Mouse (Mus musculus): ENCODE data around the gene Mrps18a.
A peak's percentile ranks its signal among the peaks of the same experiment; 100 is the strongest.

The Mrps18a gene

DNA sequence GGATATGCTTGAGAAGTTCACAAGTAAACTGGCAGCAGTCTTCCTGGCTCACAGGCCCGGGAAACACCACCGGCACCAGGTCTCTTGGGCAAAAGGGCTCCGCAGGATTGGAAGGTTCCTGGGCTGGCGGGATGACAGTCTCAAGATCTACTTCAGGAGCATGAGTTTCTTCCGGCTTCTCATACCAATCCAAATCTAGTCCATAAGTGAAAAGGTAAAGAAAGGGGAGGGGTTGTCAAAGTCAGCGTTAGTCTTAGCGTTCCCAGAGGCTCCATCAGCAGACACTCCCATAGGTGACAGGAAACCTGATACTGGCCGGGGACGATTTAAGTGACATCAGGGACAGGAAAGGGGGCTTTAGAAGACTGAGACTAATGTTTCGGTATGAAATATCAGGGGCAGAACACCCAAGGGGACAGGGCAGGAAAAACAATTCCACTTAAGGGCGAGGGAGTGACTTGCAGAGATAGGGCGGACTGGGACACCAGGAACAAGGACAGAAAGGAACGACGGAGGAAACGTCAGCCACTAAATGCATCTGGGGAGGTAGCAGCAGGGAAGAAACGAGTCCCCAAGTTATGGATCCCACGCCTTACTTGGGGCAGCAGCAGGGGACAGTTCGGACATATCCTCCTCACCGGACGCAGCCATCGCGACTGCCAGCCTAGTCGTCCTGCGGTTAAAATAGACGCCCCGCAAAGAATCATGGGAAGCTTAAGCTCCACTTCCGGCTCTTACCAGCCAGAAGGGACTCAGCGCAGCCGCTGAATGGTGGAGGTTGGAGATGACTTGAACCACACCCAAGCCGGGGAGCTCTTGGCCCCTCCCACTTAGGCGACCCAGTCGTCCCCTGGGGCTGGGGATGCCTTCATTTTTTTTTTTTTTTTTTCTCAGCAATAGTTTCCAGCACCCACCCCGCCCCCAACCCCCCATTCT lies 42.3 kb downstream of the Mrps18a start, which contains the start of gene Mad2l1bp:
TSS of gene Mad2l1bp (minus strand) at position 707 of the 936 bp plus-strand sequence.
- peak; percentile 88 to 94 for DNase-seq

DNA sequence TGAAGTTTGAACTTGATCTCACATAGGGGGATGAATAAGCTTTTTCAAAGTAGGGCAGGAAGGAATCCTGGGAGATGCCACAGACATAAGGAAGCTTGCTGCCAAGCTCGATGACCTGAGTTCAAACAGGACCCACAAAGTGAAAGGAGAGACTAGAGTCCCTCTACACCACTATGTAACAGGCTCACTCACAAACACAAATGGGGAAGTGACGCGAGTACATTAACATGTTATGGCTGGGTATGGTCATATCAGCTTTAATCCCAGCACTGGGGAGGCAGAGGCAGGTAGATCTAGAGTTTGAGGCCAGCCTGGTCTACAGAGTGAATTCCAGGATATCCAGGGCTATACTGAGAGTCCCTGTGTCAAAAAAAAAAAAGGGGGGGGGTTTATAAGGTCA lies 43.5 kb downstream of the Mrps18a start:
- no peak for DNase-seq

DNA sequence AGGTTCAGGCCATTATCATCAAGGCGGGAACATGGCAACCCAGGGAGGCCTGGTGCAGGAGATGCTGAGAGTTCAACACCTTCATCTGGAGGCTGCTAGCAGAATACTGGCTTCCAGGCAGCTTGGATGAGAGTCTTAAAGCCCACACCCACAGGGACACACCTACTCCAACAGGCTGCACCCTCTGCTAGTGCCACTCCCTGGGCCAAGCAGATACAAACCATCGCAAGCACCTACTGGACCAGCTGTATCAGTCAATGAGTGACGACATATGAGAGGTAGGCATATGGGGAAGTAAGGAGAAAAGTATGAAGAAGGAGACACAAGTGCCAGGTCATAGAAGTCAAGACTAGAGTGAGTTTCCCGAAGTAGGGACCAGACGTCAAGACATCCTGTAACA lies 45.9 kb downstream of the Mrps18a start:
- DNase-seq = no peak

DNA sequence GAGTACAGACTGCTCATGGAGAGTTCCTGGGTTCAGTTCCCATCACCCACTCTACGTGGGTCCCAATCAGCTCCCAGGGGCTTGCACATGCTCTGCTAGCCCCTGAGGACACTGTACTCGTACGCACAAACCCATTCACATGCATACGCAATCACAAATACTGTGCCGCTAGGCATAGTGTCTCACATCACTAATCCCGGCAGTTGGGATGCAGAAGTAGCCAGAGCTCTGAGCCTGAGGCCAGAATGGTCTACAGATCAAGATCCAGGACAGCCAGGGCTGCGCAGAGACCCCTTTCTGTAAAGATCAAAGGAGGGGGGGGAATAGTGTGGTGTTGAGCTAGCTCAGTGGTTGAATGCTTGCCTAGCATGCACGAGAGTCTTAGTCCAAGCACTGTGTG lies 46.3 kb downstream of the Mrps18a start:
- DNase-seq = no peak

DNA sequence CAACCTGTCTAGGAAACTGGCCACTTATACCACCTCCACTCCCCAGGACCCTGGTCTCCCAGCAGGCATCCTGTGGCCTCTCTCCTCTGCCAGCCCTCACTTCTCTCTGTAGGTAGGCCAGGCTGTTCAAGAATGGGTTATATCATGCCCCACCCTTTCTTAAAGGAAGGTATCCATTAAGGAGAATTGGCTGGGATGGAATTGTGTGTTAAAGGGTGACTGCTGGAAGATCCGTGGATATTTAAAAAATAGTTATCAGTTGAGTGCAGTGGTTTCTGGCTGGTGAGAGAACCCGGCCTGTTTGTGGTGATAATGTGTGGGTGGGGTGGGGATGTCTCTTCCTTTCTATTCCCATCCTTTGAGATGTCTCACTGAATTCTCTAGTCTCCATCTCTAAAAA lies 48.5 kb downstream of the Mrps18a start:
- no peak for DNase-seq

DNA sequence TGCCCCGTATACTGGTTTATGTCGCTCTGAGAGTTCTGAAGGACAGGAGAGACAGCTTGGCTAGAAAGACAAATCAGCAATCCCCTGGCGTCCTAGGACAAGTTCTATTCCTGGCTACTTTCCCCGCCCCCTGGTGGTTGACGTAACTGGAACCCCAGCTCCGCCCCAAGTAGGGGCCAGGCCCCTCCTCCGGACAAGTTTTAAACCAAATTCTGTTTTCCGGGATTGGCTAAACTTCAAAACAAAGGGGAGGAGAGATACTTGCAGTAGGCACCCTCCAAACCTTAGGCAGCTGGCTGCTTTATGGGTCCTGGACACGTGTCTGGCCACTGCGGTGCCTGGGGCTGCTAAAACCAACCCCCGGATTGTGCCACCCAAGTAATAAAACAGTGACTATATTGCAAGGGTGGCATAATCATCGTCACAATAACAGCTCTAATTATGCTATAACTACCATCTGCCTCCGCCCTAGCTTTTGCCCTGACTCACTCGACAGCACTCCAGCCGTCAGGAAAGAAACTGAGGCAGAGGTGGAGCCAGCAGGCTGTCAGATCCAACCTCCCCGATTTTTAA lies 49.4 kb downstream of the Mrps18a start:
- DNase-seq = peak; percentile 95 to 96

DNA sequence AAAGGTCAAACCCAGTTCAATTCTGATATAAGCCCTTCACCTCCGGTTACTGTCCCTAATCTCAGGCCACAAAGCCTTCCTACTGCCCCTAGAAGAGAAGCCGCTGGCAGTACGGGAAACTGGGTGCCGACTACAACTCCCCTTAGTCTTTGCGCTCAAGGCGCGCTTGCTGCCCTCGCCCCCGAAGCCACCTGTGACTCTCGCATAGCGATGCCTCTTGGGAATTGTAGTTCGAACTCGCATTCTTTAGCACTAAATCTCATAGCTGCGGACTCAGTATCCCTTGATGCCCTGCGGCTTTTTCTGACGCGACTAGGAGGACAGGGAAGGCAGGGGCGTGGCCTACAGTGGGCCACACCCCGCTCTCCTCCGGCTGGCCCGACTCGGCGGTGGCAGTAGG lies 49.9 kb downstream of the Mrps18a start, which contains the start of gene Gtpbp2:
TSS of gene Gtpbp2 (plus strand) at position 347 of the 400 bp plus-strand sequence.
- peak; percentile 94 to 96 for DNase-seq

DNA sequence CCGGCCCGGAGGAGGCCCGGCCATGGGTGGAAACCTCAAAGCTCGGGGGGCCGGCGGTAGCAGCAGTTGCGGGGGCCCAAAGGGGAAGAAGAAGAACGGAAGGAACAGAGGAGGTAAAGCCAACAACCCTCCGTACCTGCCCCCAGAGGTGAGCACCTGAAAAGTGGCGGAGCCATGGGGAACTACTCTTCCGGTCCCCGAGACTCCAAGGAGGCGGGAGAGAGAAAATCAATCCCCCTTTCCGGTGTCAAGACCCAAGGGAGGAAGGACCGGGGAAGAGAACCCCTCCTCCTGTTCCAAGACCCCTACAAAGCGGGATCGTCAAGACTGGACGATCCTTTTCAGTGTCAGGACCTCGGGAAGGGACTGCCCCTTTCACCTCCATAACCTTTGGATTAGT lies 50.4 kb downstream of the Mrps18a start:
- no peak for DNase-seq

DNA sequence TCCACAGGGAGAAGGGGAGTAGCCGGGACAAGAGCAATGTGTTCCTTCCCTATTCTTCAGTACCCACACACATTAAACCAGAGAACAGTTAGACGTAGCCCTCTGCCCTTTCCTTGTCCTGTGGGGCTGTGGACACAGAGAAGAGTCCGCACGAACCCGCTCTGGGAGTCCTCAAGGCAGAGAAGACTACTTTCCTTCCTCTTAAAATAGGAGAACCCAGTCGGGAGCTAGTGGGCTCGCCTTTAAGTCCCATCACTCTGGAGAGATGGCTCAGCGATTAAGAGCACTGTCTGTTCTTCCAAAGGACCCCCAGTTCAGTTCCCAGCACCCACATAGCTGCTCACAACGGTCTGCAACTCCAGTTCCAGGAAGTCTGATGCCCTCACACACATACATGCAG lies 50.9 kb downstream of the Mrps18a start:
- DNase-seq = no peak

DNA sequence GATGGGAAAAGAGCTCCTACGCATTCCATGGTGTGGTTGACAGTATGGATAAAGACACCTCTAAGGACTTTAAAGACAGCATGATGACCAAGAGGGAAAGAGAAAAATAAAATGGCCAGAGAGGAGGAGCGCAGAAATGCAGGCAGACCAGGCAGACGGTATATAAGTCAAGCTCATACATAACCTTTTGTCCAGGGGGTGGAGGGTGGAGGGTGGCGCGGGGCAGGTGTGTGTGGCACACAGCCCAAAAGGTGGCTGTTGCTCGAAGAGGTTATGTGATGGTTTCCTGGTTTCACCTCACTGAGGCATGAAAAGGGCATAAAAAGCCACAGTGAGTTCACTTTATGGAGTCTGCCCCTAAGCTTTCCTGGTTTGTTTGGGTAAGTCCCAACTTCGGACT lies 51.8 kb downstream of the Mrps18a start:
- peak in 1 of 2 experiments; percentile 25 for DNase-seq

DNA sequence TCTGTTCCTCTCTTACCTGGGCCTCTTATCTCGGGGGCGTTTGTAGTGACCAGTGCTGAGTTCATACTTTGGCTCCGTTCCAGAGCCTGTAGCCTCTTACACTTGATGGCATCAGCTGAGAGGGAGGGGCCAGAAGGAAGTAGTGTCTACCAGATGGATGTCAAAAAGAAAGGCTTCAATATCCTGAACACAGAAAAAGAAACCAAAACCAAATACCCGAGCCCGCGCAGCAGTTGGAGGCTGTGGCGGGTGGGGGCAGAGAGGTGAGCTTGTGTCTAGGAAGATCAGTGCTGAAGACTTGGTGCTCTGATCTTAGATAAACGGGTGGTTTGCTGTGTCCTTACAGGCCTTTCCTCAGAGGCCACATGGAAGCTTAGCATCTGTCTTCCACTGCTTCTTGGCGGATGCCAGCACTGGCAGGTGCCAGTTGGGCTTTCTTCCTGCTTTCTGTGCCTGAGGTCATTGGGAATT lies 52.2 kb downstream of the Mrps18a start:
- peak in 1 of 2 experiments; percentile 53 for DNase-seq

DNA sequence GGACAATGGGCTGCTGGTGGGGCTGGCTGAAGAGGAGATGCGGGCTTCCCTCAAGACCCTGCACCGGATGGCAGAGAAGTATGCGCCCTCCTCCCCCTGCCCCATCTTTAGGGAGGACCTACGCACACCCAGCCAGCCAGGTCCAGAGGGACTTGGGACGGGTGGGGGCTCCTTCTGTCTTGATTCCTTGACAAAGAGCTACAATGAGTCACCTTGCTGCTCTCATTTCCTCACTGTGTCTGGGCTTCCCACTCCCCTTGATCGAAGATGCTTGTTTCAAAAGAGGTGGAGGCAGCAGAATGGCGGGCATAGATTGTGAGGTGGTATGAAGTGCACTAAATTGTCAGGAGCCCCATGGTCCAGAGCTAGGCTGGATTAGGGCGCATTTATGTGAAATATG lies 53.5 kb downstream of the Mrps18a start:
- no peak for DNase-seq

DNA sequence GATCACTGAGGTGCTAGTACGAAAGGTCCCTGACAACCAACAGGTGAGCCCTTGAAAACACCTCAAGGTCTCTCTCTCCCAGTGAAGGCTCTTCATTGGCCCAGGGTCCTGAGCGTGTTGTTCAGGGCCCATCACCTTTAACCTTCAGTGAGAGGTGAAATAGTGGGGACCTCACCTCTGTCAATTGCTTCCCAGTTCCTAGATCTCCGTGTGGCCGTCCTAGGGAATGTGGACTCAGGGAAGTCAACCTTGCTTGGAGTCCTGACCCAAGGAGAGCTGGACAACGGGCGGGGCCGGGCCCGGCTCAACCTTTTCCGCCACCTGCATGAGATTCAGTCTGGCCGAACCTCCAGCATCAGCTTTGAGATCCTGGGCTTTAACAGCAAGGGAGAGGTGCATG lies 54.0 kb downstream of the Mrps18a start:
- no peak for DNase-seq

DNA sequence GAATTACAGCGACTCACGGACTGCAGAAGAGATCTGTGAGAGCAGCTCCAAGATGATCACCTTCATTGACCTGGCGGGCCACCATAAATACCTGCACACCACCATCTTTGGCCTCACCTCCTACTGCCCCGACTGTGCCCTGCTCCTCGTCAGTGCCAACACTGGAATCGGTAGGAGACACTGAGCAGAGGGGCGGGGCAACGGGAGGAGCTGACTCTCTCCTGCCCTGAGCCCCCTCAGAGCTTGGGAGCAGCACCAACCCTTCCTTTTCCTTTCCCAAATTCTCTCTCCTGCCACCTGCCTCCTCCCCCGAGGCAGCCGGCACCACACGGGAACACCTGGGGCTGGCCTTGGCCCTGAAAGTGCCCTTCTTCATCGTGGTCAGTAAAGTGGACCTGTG lies 54.7 kb downstream of the Mrps18a start:
- DNase-seq = no peak

DNA sequence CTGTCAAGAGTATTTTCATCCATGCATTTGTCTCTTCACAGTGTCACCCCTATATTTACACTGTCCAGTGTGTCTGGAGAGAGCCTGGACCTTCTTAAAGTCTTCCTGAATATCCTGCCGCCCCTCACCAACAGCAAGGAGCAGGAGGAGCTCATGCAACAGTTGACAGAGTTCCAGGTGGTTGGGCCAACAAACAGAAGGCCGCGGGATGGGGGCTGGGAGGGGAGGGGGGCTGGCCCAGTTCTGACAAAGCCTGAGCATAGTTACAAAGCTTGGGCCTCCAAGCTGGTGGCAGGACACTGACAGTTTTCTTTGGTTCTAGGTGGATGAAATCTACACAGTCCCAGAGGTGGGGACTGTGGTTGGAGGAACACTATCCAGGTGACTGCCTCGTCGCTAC lies 55.5 kb downstream of the Mrps18a start:
- DNase-seq = no peak

DNA sequence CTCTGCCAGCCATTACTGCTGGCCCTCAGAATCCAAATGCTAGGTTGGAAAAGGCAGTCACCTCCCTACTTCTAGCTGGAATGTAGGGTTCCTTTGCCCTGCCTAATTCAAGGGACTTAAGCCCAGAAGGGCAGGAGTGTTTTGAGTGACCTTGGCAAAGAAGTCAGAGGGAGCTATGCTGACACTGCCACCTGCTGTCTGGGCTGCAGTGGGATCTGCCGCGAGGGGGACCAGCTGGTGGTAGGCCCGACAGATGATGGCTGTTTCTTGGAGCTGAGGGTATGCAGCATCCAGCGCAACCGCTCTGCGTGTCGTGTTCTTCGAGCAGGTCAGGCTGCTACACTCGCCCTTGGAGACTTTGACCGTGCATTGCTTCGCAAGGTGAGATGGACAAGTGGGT lies 56.2 kb downstream of the Mrps18a start:
- peak in 1 of 2 experiments; percentile 47 for DNase-seq

DNA sequence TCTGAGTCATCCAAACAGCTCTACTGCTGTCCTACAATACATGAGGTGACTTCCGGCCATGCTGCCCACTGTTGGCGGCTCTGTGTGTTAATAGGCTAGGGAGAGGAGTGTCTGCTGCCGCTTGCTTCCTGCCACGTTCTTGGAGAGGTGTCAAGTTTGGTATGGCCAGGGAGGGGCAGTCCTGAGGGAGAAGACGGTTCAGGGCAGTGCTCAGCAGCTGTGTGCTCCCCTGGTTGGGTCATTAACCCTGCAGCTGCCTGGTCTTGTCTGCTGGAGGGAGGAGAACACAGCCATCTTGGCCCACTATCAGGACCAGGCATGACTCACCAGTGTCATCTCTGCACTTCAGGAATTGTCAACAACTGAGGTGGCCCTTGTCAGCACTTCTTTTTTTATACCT lies 57.5 kb downstream of the Mrps18a start:
- DNase-seq = peak in 1 of 2 experiments; percentile 24

DNA sequence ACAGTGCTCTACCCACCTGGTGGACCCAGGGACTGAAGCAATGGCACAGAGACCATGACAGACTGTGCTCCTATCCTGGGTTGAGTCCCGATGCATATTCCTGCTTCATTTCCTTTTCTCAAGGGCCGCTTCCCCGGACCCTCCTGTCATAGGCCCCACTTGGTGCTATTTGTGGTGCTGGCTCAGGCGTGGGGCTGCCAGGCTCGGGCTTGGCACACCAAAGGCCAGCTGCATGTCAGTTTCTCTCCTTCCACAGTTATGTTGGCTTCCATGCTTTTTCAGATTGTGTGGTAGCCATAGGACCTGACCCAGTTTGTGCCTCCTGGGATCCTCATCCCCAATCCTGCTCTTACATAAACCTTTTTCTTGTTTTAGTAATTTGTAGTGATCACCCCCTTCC lies 58.0 kb downstream of the Mrps18a start:
- no peak for DNase-seq

DNA sequence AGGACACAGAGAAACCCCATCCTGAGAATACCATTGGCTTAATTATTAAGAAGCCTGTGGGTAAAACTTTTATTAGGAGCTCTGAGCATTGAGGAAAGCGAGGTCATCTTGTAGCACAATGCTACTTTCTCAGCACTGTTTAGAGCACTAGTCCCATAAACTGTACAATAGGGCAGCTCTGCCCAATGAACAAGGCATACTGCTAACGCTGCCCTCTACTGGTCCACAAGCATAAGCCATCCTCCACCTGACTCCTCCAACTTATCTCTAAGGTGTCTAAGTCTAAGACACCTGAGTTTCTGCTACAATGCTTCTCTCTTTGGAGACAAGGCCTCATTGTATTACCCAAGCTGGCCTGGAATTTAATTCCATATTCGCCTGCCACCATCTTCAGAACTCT lies 59.8 kb downstream of the Mrps18a start:
- DNase-seq = peak in 1 of 2 experiments; percentile 46
